Mouse (Mus musculus): Measurements from ENCODE around the gene Cnga4. TPM values are rescaled to one million over a fixed set of nuclear protein-coding genes. Genes with fewer than 3 reads are reported as not detected.
"Not testable (repeated sequence)": the region's sequence is repeated elsewhere in the genome, so short reads cannot be mapped to it uniquely, and the experiment has no call there.

Cnga4 gene
- not detected in 2 replicates for polyA plus RNA-seq (2015; fragmentation: Nextera tagmentation; extraction: Ambion mirVana)

GRCm38 (mm10) chr7:105404268-105404667 is at the start of gene Cnga4:
Gene Cnga4 (plus strand): TSS chr7:105404568.
- Histone ChIP-seq H3K9ac (no peak within 1 kb of the TSS), H3K27ac (no peak within 1 kb of the TSS), H3K4me1 (0 out of 2 replicates have a peak, but pooled peaks cover 3% of the 10 kb centered on the region), H3K9me3 (no peaks in the 10 kb centered on the region), H3K36me3 (no peaks in the 10 kb centered on the region), H3K27me3 (replicated peaks) (no peaks in the 10 kb centered on the region), H3K4me3 (replicated peaks) (no peak within 1 kb of the TSS), H3K4me2 (no peak within 1 kb of the TSS)
- ATAC-seq (ENCODE audit: insufficient read depth, low FRiP score, low read depth): no peak
- 61% methylated on average over 5 of the region's 5 CpGs for WGBS

GRCm38 (mm10) chr7:105356064-105356463 is 48.3 kb upstream of the Cnga4 start:
- H3K36me3 ChIP-seq; H3K4me1 ChIP-seq; H3K27me3 ChIP-seq (replicated peaks); ATAC-seq (ENCODE audit: insufficient read depth, low FRiP score, low read depth); H3K4me2 ChIP-seq; H3K9ac ChIP-seq; H3K9me3 ChIP-seq; H3K4me3 ChIP-seq (replicated peaks); H3K27ac ChIP-seq: not testable (repeated sequence)
- WGBS: no CpG with 5 or more reads among the region's 5 CpGs

- not testable (repeated sequence) for H3K4me2 ChIP-seq; H3K9me3 ChIP-seq; H3K27me3 ChIP-seq (replicated peaks); H3K4me1 ChIP-seq; ATAC-seq (ENCODE audit: insufficient read depth, low FRiP score, low read depth); H3K27ac ChIP-seq; H3K4me3 ChIP-seq (replicated peaks); H3K36me3 ChIP-seq; H3K9ac ChIP-seq
- 96% methylated on average over 1 of the region's 2 CpGs for WGBS
Measured at GRCm38 (mm10) chr7:105356487-105356886, 47.9 kb upstream of the Cnga4 start.

GRCm38 (mm10) chr7:105361713-105362112 is 42.7 kb upstream of the Cnga4 start:
- WGBS: 79% methylated on average over 2 of the region's 2 CpGs
- H3K27ac ChIP-seq: no peak overlapping the region
- H3K4me2 ChIP-seq: no peak overlapping the region
- H3K9me3 ChIP-seq: no peaks in the 10 kb centered on the region
- ATAC-seq (ENCODE audit: insufficient read depth, low FRiP score, low read depth): no peak
- no peaks in the 10 kb centered on the region for H3K27me3 ChIP-seq (replicated peaks)
- H3K9ac ChIP-seq: no peak overlapping the region
- no peaks in the 10 kb centered on the region for H3K36me3 ChIP-seq
- no peaks in the 10 kb centered on the region for H3K4me1 ChIP-seq
- H3K4me3 ChIP-seq (replicated peaks): no peak overlapping the region

- Histone ChIP-seq H3K9me3 (no peaks in the 10 kb centered on the region), H3K27me3 (replicated peaks) (no peaks in the 10 kb centered on the region), H3K4me1 (no peaks in the 10 kb centered on the region), H3K4me2 (no peak overlapping the region), H3K9ac (no peak overlapping the region), H3K4me3 (replicated peaks) (no peak overlapping the region), H3K27ac (no peak overlapping the region), H3K36me3 (no peaks in the 10 kb centered on the region)
- ATAC-seq (ENCODE audit: insufficient read depth, low FRiP score, low read depth): no peak
- 92% methylated on average over 5 of the region's 5 CpGs for WGBS
Measured at GRCm38 (mm10) chr7:105367268-105367667, 37.1 kb upstream of the Cnga4 start.

- no peak within 1 kb of the TSS for H3K4me3 ChIP-seq (replicated peaks)
- H3K27ac ChIP-seq: no peak within 1 kb of the TSS
- no peaks in the 10 kb centered on the region for H3K27me3 ChIP-seq (replicated peaks)
- ATAC-seq (ENCODE audit: insufficient read depth, low FRiP score, low read depth): no peak
- WGBS: 95% methylated on average over 1 of the region's 1 CpGs
- H3K36me3 ChIP-seq: no peaks in the 10 kb centered on the region
- H3K4me1 ChIP-seq: no peaks in the 10 kb centered on the region
- H3K9me3 ChIP-seq: no peaks in the 10 kb centered on the region
- H3K4me2 ChIP-seq: no peak within 1 kb of the TSS
- no peak within 1 kb of the TSS for H3K9ac ChIP-seq
Measured at GRCm38 (mm10) chr7:105367930-105368329, 36.4 kb upstream of the Cnga4 start, which contains the start of gene Olfr692. Gene Olfr692 (plus strand): TSS chr7:105368230.

GRCm38 (mm10) chr7:105368521-105368920 is 35.8 kb upstream of the Cnga4 start:
- ATAC-seq (ENCODE audit: insufficient read depth, low FRiP score, low read depth): no peak
- Histone ChIP-seq H3K9me3 (no peaks in the 10 kb centered on the region), H3K36me3 (no peaks in the 10 kb centered on the region), H3K4me2 (no peak overlapping the region), H3K4me1 (no peaks in the 10 kb centered on the region), H3K4me3 (replicated peaks) (no peak overlapping the region), H3K27me3 (replicated peaks) (no peaks in the 10 kb centered on the region), H3K27ac (no peak overlapping the region), H3K9ac (no peak overlapping the region)
- 86% methylated on average over 4 of the region's 4 CpGs for WGBS

- no peaks in the 10 kb centered on the region for H3K9me3 ChIP-seq
- H3K9ac ChIP-seq: no peak overlapping the region
- H3K4me3 ChIP-seq (replicated peaks): no peak overlapping the region
- no peaks in the 10 kb centered on the region for H3K4me1 ChIP-seq
- H3K4me2 ChIP-seq: no peak overlapping the region
- no peaks in the 10 kb centered on the region for H3K27me3 ChIP-seq (replicated peaks)
- ATAC-seq (ENCODE audit: insufficient read depth, low FRiP score, low read depth): no peak
- WGBS: 87% methylated on average over 1 of the region's 1 CpGs
- no peak overlapping the region for H3K27ac ChIP-seq
- H3K36me3 ChIP-seq: peaks cover 10% of the 10 kb centered on the region; the same call in 1 of the 2 replicates
Measured at GRCm38 (mm10) chr7:105372912-105373311, 31.5 kb upstream of the Cnga4 start.

GRCm38 (mm10) chr7:105373509-105373908 is 30.9 kb upstream of the Cnga4 start:
- H3K36me3 ChIP-seq: peaks cover 16% of the 10 kb centered on the region
- H3K27me3 ChIP-seq (replicated peaks): no peaks in the 10 kb centered on the region
- 75% methylated on average over 4 of the region's 4 CpGs for WGBS
- no peak overlapping the region for H3K27ac ChIP-seq
- no peak overlapping the region for H3K4me3 ChIP-seq (replicated peaks)
- H3K4me1 ChIP-seq: no peaks in the 10 kb centered on the region
- H3K9ac ChIP-seq: no peak overlapping the region
- no peak for ATAC-seq (ENCODE audit: insufficient read depth, low FRiP score, low read depth)
- H3K9me3 ChIP-seq: no peaks in the 10 kb centered on the region
- H3K4me2 ChIP-seq: no peak overlapping the region

- Histone ChIP-seq H3K27me3 (replicated peaks) (no peaks in the 10 kb centered on the region), H3K36me3 (peaks cover 21% of the 10 kb centered on the region), H3K9ac (no peak overlapping the region), H3K4me1 (no peaks in the 10 kb centered on the region), H3K4me3 (replicated peaks) (no peak overlapping the region), H3K9me3 (no peaks in the 10 kb centered on the region), H3K4me2 (no peak overlapping the region), H3K27ac (no peak overlapping the region)
- WGBS: 93% methylated on average over 3 of the region's 3 CpGs
- ATAC-seq (ENCODE audit: insufficient read depth, low FRiP score, low read depth): no peak
Measured at GRCm38 (mm10) chr7:105373976-105374375, 30.4 kb upstream of the Cnga4 start.

GRCm38 (mm10) chr7:105374866-105375265 is 29.5 kb upstream of the Cnga4 start, which contains the start of gene Gm5901:
Gene Gm5901 (plus strand): TSS chr7:105375038.
- Histone ChIP-seq H3K36me3 (peaks cover 26% of the 10 kb centered on the region), H3K4me3 (replicated peaks) (no peak within 1 kb of the TSS), H3K9ac (no peak within 1 kb of the TSS), H3K9me3 (no peaks in the 10 kb centered on the region), H3K4me1 (no peaks in the 10 kb centered on the region), H3K27me3 (replicated peaks) (no peaks in the 10 kb centered on the region), H3K27ac (no peak within 1 kb of the TSS), H3K4me2 (no peak within 1 kb of the TSS)
- WGBS: 90% methylated on average over 1 of the region's 1 CpGs
- no peak for ATAC-seq (ENCODE audit: insufficient read depth, low FRiP score, low read depth)

GRCm38 (mm10) chr7:105380329-105380728 is 24.0 kb upstream of the Cnga4 start:
- Histone ChIP-seq H3K9me3 (no peaks in the 10 kb centered on the region), H3K4me2 (no peak overlapping the region), H3K27ac (no peak overlapping the region), H3K4me3 (replicated peaks) (no peak overlapping the region), H3K9ac (no peak overlapping the region), H3K27me3 (replicated peaks) (no peaks in the 10 kb centered on the region), H3K36me3 (peaks cover 62% of the 10 kb centered on the region), H3K4me1 (no peaks in the 10 kb centered on the region)
- WGBS: 86% methylated on average over 3 of the region's 3 CpGs
- no peak for ATAC-seq (ENCODE audit: insufficient read depth, low FRiP score, low read depth)

- Histone ChIP-seq H3K9ac (no peak overlapping the region), H3K4me2 (no peak overlapping the region), H3K4me3 (replicated peaks) (no peak overlapping the region), H3K4me1 (no peaks in the 10 kb centered on the region), H3K27ac (no peak overlapping the region), H3K27me3 (replicated peaks) (no peaks in the 10 kb centered on the region), H3K36me3 (peaks cover 47% of the 10 kb centered on the region), H3K9me3 (no peaks in the 10 kb centered on the region)
- ATAC-seq (ENCODE audit: insufficient read depth, low FRiP score, low read depth): no peak
- WGBS: 89% methylated on average over 2 of the region's 2 CpGs
Measured at GRCm38 (mm10) chr7:105387696-105388095, 16.7 kb upstream of the Cnga4 start.

All from stomach, embryonic 15.5 days (tissue).